7 mouse cellular contexts compared by ENCODE assay signal in genomic region chr11:109995624-109996023, GRCm38 (mm10). TPM values are rescaled to one million over a fixed set of nuclear protein-coding genes. Genes with fewer than 3 reads are reported as not detected.
DNase-seq lines count a peak whose midpoint lies in the region; ATAC-seq lines count a peak whose summit lies in the region.

Abca8b (minus strand) TSS chr11:109995845.

- H3K9me3 ChIP-seq in intestine, embryonic 14.5 days (ENCODE audit: control insufficient read depth, low read length), result no peaks in the 10 kb centered on the region

- peak; percentile 95 for ATAC-seq in intestine, embryonic 14.5 days (replicated peaks; ENCODE audit: low FRiP score, low TSS enrichment, low read depth)
- ATAC-seq in megakaryocyte, adult 5-6 weeks (ENCODE audit: poor library complexity, severe bottlenecking), result peak; percentile 92

- 0 out of 2 replicates have a peak, but pooled peaks cover 12% of the 10 kb centered on the region for H3K4me1 ChIP-seq in intestine, embryonic 14.5 days (replicated peaks; ENCODE audit: control insufficient read depth, insufficient read depth, low read length)

- peak within 1 kb of the TSS; percentile 53 for H3K4me3 ChIP-seq in intestine, embryonic 14.5 days (ENCODE audit: low read depth, low read length)

- intact Hi-C loops in gastrocnemius, postnatal 36 days (cut with DNase I), result no loop called here

- no peak within 1 kb of the TSS for H3K27ac ChIP-seq in intestine, embryonic 14.5 days (ENCODE audit: low read depth)

- no peaks in the 10 kb centered on the region for H3K27me3 ChIP-seq in intestine, embryonic 14.5 days (replicated peaks; ENCODE audit: control insufficient read depth, insufficient read depth, low read length)

- WGBS in intestine, embryonic 14.5 days, result under 1% methylated on average over 15 of the region's 15 CpGs

- H3K36me3 ChIP-seq in intestine, embryonic 14.5 days (ENCODE audit: control insufficient read depth, insufficient read depth, low read length), result no peaks in the 10 kb centered on the region

- DNase-seq in adrenal gland, postnatal 25 days, result peak; percentile 79
- peak; percentile 89 for DNase-seq in embryo, embryonic 10.5 days (ENCODE audit: low spot score)
- peak; percentile 79 to 81 for DNase-seq in gastrocnemius, postnatal 36 days
- DNase-seq in intestine, embryonic 14.5 days (ENCODE audit: low spot score), result peak; percentile 78
- peak; percentile 64 to 89 for DNase-seq in left cerebral cortex, adult 9 months (ENCODE audit: low spot score in 2 of 2)
- peak; percentile 88 to 94 for DNase-seq in right cerebral cortex, postnatal 10 days (ENCODE audit: low spot score in 2 of 2)

- H3K9ac ChIP-seq in intestine, embryonic 14.5 days (ENCODE audit: low read length), result peak within 1 kb of the TSS; percentile 34

- H3K4me2 ChIP-seq in intestine, embryonic 14.5 days (ENCODE audit: low read length), result peak within 1 kb of the TSS; percentile 82

RNA-seq across cellular contexts. Expression of gene Abca8b, which starts in this region (rescaled TPM):
- 5.5 and 6.6 TPM in 2 replicates for total RNA-seq in adrenal gland, postnatal 25 days (2021)
- total RNA-seq in gastrocnemius, postnatal 36 days (2021), result 10 to 100 TPM; 12.0 to 12.3 TPM
- polyA plus RNA-seq in intestine, embryonic 14.5 days (2014; fragmentation: Nextera tagmentation; extraction: Ambion mirVana), result 0.66 and 0.92 TPM in 2 replicates
- 0.42 and 0.57 TPM in 2 replicates for total RNA-seq in megakaryocyte, adult 5-6 weeks (2015)
- 0.18 and 0.28 TPM in 2 replicates for total RNA-seq in megakaryocyte, adult 5-6 weeks (2017)

Comparison
In these comparisons a context has a peak if more than half of its experiments do, and no peak if none do; other contexts are left out.
1. Peak in DNase-seq, ATAC-seq, H3K4me3 ChIP-seq, H3K9ac ChIP-seq and H3K4me2 ChIP-seq in intestine, embryonic 14.5 days; RNA of the gene not detected or under 1 TPM.
2. Peak in ATAC-seq in megakaryocyte, adult 5-6 weeks; RNA of the gene not detected or under 1 TPM.